In the genomic region with DNA sequence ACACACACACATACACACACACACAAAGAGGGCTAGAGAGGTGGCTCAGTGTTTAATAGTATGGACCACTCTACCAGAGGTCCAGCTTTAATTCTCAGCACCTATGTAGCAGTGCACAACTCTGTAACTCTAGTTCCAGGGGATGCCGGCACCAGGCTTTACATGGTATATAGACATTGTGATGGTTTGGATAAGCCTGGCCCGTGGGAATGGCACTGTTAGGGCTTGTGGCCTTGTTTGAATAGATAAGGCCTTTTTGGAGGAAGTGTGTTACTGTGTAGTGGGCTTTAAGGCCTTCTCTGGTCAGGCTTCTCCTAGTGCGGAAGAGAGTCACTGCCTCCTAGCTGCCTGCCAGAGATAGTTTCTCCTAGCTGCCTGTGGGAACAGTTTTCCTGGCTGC, we compare ENCODE assay signal across 12 mouse cellular contexts.
"Had no signal": no experiment of that assay in that cellular context is flagged by ENCODE, and none has a peak within 500 bp of the region (broad histone marks: within the 10 kb centered on the region; RNA-seq: fewer than 3 reads in every experiment).

No protein-coding gene starts in this region.

- ATAC-seq: intestine, embryonic 16.5 days; midbrain, embryonic 13.5 days had no signal

- H3K4me1 ChIP-seq: limb, embryonic 15.5 days; lung, embryonic 15.5 days had no signal

- H3K9me3 ChIP-seq: limb, embryonic 15.5 days; lung, embryonic 15.5 days; midbrain, embryonic 13.5 days had no signal

- H3K9ac ChIP-seq: limb, embryonic 15.5 days; lung, embryonic 15.5 days; midbrain, embryonic 13.5 days had no signal

- H3K4me2 ChIP-seq: limb, embryonic 15.5 days; lung, embryonic 15.5 days; midbrain, embryonic 13.5 days had no signal

- H3K27ac ChIP-seq: limb, embryonic 15.5 days; lung, embryonic 15.5 days; macrophage; midbrain, embryonic 13.5 days had no signal

- DNase-seq: kidney, adult 2 months; kidney, postnatal 25 days; layer of hippocampus, postnatal 36 days; lung, postnatal 14 days; right cerebral cortex, postnatal 25 days; thymus, adult 2 months; thymus, postnatal 36 days had no signal

- H3K4me3 ChIP-seq: limb, embryonic 15.5 days; lung, embryonic 15.5 days; midbrain, embryonic 13.5 days had no signal

- H3K27me3 ChIP-seq: limb, embryonic 15.5 days; lung, embryonic 15.5 days; midbrain, embryonic 13.5 days had no signal

- H3K36me3 ChIP-seq: limb, embryonic 15.5 days; lung, embryonic 15.5 days; midbrain, embryonic 13.5 days had no signal
